Mouse (Mus musculus) limb, embryonic 13.5 days (tissue): ENCODE data around the gene Chsy1. TPM values are rescaled to one million over a fixed set of nuclear protein-coding genes. Genes with fewer than 3 reads are reported as not detected.

Experiments used
- ATAC-seq: fragments of 200-750 bp; cut with Nextera tagmentation; 2 replicates; pipeline ENCODE4 v1.8.0; 2017; ENCODE audit warnings: low read depth, moderate number of reproducible peaks, moderate TSS enrichment; ENCODE audit not compliant: low FRiP score
- H3K27ac ChIP-seq: fragments of 300-500 bp; sonication (generic); 2 replicates; pipeline ENCODE4 v1.5.1; 2015; ENCODE audit warnings: inconsistent platforms, mild to moderate bottlenecking, moderate library complexity
- H3K27me3 ChIP-seq: fragments of 300-500 bp; sonication (generic); 2 replicates; pipeline ENCODE4 v1.6.1; 2015; ENCODE audit warnings: mild to moderate bottlenecking, inconsistent platforms
- H3K36me3 ChIP-seq: fragments of 300-500 bp; sonication (generic); 2 replicates; pipeline ENCODE4 v1.6.1; 2015; ENCODE audit warnings: inconsistent platforms, mild to moderate bottlenecking, moderate library complexity
- H3K4me1 ChIP-seq: fragments of 300-500 bp; sonication (generic); 2 replicates; pipeline ENCODE4 v1.6.1; 2015; ENCODE audit warnings: inconsistent platforms
- H3K4me2 ChIP-seq: fragments of 300-500 bp; sonication (generic); replicated peaks from 2 replicates; pipeline ENCODE4 v1.6.1; 2015; ENCODE audit warnings: inconsistent platforms, mild to moderate bottlenecking, moderate library complexity
- H3K4me3 ChIP-seq: fragments of 300-500 bp; sonication (generic); 2 replicates; pipeline ENCODE4 v1.5.1; 2015; ENCODE audit warnings: moderate library complexity, mild to moderate bottlenecking, inconsistent platforms
- H3K9ac ChIP-seq: fragments of 300-500 bp; sonication (generic); 2 replicates; pipeline ENCODE4 v1.6.1; 2015; ENCODE audit warnings: mild to moderate bottlenecking, inconsistent platforms
- H3K9me3 ChIP-seq: fragments of 300-500 bp; sonication (generic); 2 replicates; pipeline ENCODE4 v1.6.1; 2016; ENCODE audit warnings: inconsistent platforms
- WGBS: fragments of 180-500 bp; shearing (Covaris S2); methylation state at CpG from one replicate; pipeline ENCODE4 v1.1.7; 2015; 5-methylcytosine and 5-hydroxymethylcytosine counted together
- polyA plus RNA-seq: library from polyadenylated mRNA; unstranded; fragments of >200 nt; fragmentation: Nextera tagmentation; extraction: Ambion mirVana; gene quantifications from 2 replicates; pipeline ENCODE4 v1.2.1, GENCODE M21; 2015

The Chsy1 gene
- polyA plus RNA-seq, 1 experiment from 2014 or later = 24.9 TPM

DNA sequence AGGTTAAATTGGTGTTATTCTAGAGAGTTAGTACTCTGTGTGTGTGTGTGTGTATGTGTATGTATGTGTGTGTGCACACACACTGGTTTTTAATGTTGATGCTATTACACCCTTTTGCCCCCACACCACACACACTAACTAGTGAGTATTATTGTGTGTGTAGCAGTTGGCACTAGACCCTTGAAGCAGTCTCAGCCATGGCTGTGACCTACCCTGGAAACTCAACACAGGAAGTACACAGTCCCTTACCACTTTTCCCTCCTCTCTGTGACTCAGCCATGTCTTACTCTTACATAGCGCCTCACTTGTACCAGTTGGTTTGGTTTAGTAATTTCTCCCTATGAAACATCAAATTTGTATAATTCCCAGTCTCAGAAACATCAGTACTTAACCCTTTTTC is 37.8 kb downstream of the Chsy1 start:
- H3K4me2 ChIP-seq = no peak overlapping the region
- H3K27me3 ChIP-seq = no peaks in the 10 kb centered on the region
- no peak overlapping the region for H3K4me3 ChIP-seq
- 93% methylated on average over 1 of the region's 1 CpGs for WGBS
- H3K27ac ChIP-seq = no peak overlapping the region
- H3K36me3 ChIP-seq = peaks cover 7% of the 10 kb centered on the region
- no peaks in the 10 kb centered on the region for H3K9me3 ChIP-seq
- peaks cover 9% of the 10 kb centered on the region for H3K4me1 ChIP-seq
- no peak for ATAC-seq
- H3K9ac ChIP-seq = no peak overlapping the region

DNA sequence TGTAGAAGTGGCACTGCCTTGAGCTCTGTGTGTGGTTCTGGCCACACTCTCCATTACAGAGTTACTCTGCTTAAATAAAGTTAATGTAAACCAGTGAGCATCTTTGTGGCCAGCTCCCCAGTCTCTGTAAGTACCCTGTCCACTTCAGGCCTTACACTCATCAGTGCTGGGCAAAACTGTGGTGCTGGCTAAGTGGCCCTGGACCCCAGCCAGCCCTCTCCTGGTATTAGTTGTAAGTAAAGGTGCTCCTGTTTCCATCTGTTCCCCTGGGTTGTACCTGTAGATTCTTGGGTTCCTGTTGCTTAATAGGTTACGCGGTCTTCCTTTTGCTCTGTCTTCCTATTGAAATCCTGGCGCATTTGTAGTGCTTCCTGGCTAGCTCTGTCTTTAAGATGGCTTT is 38.5 kb downstream of the Chsy1 start:
- Histone ChIP-seq H3K4me1 (peaks cover 9% of the 10 kb centered on the region), H3K27ac (no peak overlapping the region), H3K36me3 (peaks cover 10% of the 10 kb centered on the region), H3K9me3 (no peaks in the 10 kb centered on the region), H3K4me3 (no peak overlapping the region), H3K4me2 (no peak overlapping the region), H3K9ac (no peak overlapping the region), H3K27me3 (no peaks in the 10 kb centered on the region)
- ATAC-seq = no peak
- WGBS = 96% methylated on average over 3 of the region's 3 CpGs

DNA sequence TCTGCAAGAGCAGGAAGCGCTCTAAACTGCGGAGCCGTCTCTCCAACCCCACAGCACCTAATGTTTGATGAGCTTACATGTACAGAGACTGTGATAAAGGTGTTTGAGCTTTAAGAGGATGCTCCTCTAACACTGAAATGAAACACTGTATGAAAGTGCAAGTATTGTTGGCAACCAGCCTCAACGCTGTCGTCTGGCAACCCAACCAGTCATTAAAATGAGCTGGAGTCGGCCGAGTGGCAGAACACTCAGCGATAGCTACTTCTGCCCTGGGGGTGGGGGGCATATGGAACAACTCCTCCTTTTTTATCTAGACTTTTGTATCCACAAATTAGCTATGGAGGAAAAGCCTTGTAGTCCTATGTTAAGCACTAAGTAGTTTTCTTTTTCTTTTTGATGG is 40.2 kb downstream of the Chsy1 start:
- no peak overlapping the region for H3K27ac ChIP-seq
- no peak overlapping the region for H3K9ac ChIP-seq
- ATAC-seq = no peak
- peaks cover 14% of the 10 kb centered on the region for H3K36me3 ChIP-seq
- no peaks in the 10 kb centered on the region for H3K27me3 ChIP-seq
- H3K4me1 ChIP-seq = peaks cover 9% of the 10 kb centered on the region
- no peak overlapping the region for H3K4me2 ChIP-seq
- no peaks in the 10 kb centered on the region for H3K9me3 ChIP-seq
- 72% methylated on average over 8 of the region's 8 CpGs for WGBS
- no peak overlapping the region for H3K4me3 ChIP-seq

DNA sequence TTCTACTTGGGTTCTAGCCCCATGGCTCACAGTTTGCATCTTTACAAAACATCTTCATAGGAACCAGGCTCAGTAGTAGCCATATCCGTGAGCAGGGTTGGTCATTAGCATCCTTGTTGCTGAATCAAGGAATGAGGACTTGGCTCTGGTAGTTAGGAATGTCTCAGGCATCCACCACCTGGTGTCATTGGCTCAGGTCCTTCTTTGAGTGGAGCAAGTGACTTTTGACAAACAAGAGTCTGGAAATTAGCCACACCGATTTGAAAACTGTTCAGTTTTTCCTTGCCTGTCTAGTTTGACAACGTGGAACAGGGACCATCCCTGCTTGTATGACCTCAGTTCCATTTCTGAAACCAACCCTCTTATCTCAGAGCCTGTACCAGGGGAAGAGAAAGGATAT is 41.1 kb downstream of the Chsy1 start:
- Histone ChIP-seq H3K4me2 (no peak overlapping the region), H3K9ac (no peak overlapping the region), H3K4me1 (peaks cover 9% of the 10 kb centered on the region), H3K9me3 (no peaks in the 10 kb centered on the region), H3K36me3 (peaks cover 12% of the 10 kb centered on the region), H3K27me3 (no peaks in the 10 kb centered on the region), H3K4me3 (no peak overlapping the region), H3K27ac (no peak overlapping the region)
- WGBS = 88% methylated on average over 3 of the region's 3 CpGs
- ATAC-seq = no peak

DNA sequence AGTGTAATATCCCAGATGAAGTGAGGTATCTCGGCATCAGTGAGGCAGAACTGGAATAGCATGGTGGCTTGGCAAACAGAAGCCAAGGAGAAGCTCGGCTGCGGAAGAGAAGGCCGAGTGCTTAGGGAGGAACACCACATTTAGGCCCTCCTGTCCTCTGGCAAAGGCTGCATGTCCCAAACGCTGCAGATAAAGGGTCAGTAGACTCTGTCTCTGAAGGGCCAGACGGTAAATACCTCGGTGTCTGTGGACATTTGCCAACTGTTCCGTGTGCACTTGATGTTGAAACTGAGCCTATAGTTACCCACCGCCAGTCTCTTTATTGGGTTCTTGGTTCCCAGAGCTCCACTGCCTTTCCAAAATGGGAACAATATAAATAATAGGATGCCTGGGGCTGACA is 48.1 kb downstream of the Chsy1 start:
- ATAC-seq = no peak
- Histone ChIP-seq H3K4me3 (no peak overlapping the region), H3K9ac (no peak overlapping the region), H3K27ac (no peak overlapping the region), H3K9me3 (no peaks in the 10 kb centered on the region), H3K4me1 (peaks cover 29% of the 10 kb centered on the region), H3K36me3 (peaks cover 15% of the 10 kb centered on the region), H3K27me3 (no peaks in the 10 kb centered on the region), H3K4me2 (no peak overlapping the region; the same call in 1 of the 2 replicates)
- WGBS = 67% methylated on average over 9 of the region's 9 CpGs

DNA sequence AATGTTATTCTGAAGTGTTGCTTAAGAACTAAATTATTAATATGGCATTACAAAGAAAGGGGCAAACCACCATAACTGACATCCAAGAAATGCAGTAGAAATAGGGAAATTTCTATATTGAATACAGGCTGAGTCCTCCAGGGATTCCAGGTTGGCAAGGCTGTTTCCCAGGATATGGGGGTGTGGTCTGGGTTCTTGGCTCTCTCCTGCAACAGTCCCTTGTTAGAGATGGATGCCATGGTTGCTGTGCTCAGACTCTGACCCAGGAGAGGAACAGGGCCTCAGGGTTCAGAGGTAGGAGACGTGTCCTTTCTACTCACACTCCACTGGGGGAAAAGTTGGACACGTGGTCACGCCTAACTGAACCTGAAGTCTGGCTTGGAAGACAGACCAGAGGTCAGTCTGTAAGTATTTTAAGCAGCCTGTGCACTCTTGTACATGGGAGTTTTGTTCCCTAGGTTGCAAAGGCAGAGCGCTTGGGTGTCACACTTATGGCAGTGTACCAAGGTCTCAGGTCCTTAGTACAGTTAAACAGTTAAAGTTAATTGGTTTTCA is 48.6 kb downstream of the Chsy1 start:
- no peak overlapping the region for H3K4me3 ChIP-seq
- H3K36me3 ChIP-seq = peaks cover 12% of the 10 kb centered on the region
- no peak overlapping the region for H3K27ac ChIP-seq
- ATAC-seq = no peak
- no peak overlapping the region; the same call in 1 of the 2 replicates for H3K4me2 ChIP-seq
- no peak overlapping the region for H3K9ac ChIP-seq
- H3K4me1 ChIP-seq = peaks cover 29% of the 10 kb centered on the region
- H3K9me3 ChIP-seq = no peaks in the 10 kb centered on the region
- H3K27me3 ChIP-seq = no peaks in the 10 kb centered on the region
- WGBS = 84% methylated on average over 4 of the region's 4 CpGs

DNA sequence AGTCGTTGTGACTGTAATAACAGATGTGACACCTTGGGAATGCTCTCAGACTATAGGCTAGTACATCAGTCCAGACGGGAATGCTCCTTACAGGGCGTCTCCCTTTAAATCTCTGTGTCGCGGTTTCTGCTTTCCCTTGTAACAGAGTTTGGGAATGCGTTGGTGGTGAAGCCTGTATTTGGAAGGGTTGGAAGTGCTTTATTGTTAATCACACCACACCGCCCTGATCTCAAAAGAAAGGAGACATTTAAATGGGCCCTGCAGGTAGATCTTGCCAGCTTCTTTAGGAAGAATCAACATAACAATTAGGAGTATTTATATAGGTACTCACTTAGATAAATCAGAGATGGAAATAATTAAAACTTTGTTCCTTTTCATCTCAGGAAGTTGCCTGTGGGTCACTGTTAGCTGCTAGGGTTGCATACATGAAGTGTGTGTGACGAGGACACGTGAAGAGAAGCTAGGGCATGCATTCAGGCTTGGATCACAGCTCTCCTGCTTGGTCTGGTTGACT is 49.4 kb downstream of the Chsy1 start:
- no peak overlapping the region for H3K27ac ChIP-seq
- H3K9me3 ChIP-seq = no peaks in the 10 kb centered on the region
- ATAC-seq = no peak
- H3K36me3 ChIP-seq = peaks cover 11% of the 10 kb centered on the region; the same call in 1 of the 2 replicates
- WGBS = 76% methylated on average over 9 of the region's 9 CpGs
- no peaks in the 10 kb centered on the region for H3K27me3 ChIP-seq
- H3K4me1 ChIP-seq = peaks cover 31% of the 10 kb centered on the region
- H3K9ac ChIP-seq = no peak overlapping the region
- no peak overlapping the region for H3K4me2 ChIP-seq
- no peak overlapping the region for H3K4me3 ChIP-seq

DNA sequence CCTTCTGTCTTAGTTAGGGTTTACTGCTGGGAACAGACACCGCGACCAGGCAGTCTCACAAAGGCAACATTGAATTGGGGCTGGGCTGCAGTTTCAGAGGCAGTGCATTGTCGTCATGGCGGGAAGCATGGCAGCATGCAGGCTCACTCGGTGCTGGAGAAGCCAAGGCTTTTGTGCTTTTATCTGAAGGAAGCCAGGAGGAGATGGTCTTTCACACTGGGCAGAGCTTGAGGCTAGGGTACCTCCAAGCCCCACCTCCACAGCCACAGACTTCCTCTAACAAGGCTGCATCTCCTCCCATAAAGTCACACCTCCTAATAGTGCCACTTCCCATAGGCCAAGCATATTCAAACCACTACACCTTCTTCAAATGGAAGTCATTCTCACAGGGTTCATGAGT is 50.6 kb downstream of the Chsy1 start:
- ATAC-seq = no peak
- WGBS = 73% methylated on average over 5 of the region's 5 CpGs
- H3K4me1 ChIP-seq = peaks cover 41% of the 10 kb centered on the region

DNA sequence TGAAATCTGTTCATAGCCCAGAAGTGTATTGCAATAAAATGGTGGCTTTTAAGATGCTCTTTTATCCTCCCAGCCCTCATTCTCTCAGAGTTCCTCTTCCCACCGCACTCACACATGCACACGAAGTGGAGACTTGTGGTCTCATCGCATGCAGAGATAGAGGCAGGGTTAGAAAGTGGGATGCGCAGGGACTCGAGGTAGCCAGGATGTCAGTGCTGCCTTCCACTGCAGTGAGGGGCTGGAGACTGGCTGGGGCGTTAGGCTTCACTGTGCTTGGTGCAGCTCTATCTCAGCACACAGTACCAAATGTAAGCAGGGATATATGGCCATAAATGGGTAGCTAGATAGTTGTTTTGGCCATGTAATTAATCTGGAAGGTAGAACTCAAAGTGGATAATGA is 52.5 kb downstream of the Chsy1 start:
- Histone ChIP-seq H3K4me2 (no peak overlapping the region), H3K4me3 (no peak overlapping the region), H3K9ac (no peak overlapping the region), H3K9me3 (no peaks in the 10 kb centered on the region), H3K36me3 (peaks cover 7% of the 10 kb centered on the region; the same call in 1 of the 2 replicates), H3K4me1 (peaks cover 34% of the 10 kb centered on the region), H3K27me3 (no peaks in the 10 kb centered on the region), H3K27ac (no peak overlapping the region)
- no peak for ATAC-seq
- WGBS = 90% methylated on average over 6 of the region's 6 CpGs

More for the DNA sequence above, 50.6 kb downstream of the Chsy1 start:
- H3K27me3 ChIP-seq = no peaks in the 10 kb centered on the region
- H3K9ac ChIP-seq = no peak overlapping the region
- H3K4me3 ChIP-seq = no peak overlapping the region
- H3K9me3 ChIP-seq = no peaks in the 10 kb centered on the region
- H3K27ac ChIP-seq = no peak overlapping the region
- H3K36me3 ChIP-seq = peaks cover 11% of the 10 kb centered on the region; the same call in 1 of the 2 replicates
- H3K4me2 ChIP-seq = no peak overlapping the region

DNA sequence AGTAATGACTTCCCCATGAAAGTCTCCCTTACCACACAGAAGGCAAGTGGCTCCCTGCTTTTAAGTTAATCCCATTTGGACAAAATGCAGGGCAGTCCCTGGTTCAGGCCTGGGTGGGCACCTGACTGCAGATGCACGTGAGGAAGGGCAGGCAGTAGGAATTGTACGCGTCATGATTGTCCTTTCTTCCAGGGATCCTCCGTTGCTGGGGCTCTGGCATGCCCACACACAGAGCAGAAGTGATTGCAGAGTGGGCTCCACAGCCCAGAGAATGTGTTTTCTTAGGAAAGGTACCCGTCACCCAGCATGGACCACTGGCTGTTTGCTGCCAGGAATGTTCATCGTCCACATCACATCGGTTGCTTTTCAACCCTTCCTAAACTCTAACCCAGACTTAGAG is 53.2 kb downstream of the Chsy1 start:
- Histone ChIP-seq H3K4me1 (peaks cover 27% of the 10 kb centered on the region), H3K27ac (no peak overlapping the region), H3K27me3 (no peaks in the 10 kb centered on the region), H3K36me3 (peaks cover 7% of the 10 kb centered on the region; the same call in 1 of the 2 replicates), H3K4me3 (no peak overlapping the region), H3K4me2 (no peak overlapping the region), H3K9me3 (no peaks in the 10 kb centered on the region), H3K9ac (no peak overlapping the region)
- 87% methylated on average over 7 of the region's 7 CpGs for WGBS
- no peak for ATAC-seq

DNA sequence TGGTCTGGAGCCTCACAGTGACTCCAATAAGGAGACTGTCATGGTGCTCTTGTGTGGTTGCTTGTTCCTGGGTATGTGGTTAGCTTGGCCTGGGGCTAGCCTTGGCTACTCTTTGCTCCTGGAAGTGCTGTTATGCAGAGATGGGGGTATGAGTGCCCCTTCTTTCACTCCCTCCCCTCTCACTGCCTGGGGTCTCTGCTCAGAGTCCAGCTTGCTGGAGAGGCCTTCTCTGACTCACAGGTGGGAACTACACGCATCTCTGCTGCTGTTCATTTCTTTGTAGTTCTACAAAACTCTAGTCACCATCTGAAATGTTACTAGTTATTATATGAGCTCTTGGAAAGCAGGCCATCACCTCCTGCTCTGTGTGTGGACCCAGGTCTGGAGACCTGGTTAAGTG is 53.7 kb downstream of the Chsy1 start:
- peaks cover 22% of the 10 kb centered on the region for H3K4me1 ChIP-seq
- H3K36me3 ChIP-seq = peaks cover 6% of the 10 kb centered on the region; the same call in 1 of the 2 replicates
- H3K4me3 ChIP-seq = no peak overlapping the region
- H3K27ac ChIP-seq = no peak overlapping the region
- ATAC-seq = no peak
- WGBS = 80% methylated on average over 1 of the region's 1 CpGs
- no peaks in the 10 kb centered on the region for H3K9me3 ChIP-seq
- no peak overlapping the region for H3K9ac ChIP-seq
- no peaks in the 10 kb centered on the region for H3K27me3 ChIP-seq
- H3K4me2 ChIP-seq = no peak overlapping the region

DNA sequence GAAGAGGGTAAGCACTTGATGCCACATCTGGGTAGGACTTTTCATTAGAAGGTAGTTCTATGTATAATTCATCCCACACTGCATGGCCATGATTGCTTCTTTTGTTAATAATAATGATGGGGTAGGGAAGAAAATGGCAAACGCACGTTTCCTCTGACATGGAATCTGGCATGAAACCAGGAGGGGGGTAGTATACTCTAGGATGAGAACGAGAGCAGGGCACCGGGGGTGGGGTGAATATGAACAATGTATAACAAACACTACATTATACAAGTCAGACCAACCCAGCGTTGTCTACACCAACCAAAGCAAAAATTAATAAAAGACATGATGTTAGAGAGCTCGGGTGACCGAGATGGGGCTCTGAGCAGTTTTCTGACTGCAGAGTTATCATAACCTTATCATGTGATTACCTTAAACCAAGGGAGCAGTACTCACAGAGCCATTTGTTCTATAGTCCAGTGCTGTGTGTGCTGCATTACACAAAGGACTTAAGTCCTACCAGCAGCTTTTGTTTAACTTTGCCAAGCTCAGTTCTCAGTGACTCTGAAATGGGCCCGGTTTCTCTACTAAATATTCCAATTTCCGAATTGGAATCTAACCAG is 55.2 kb downstream of the Chsy1 start:
- Histone ChIP-seq H3K27me3 (no peaks in the 10 kb centered on the region), H3K9ac (no peak overlapping the region), H3K9me3 (no peaks in the 10 kb centered on the region), H3K4me3 (no peak overlapping the region), H3K36me3 (peaks cover 4% of the 10 kb centered on the region; the same call in 1 of the 2 replicates), H3K4me2 (no peak overlapping the region), H3K27ac (no peak overlapping the region), H3K4me1 (peaks cover 19% of the 10 kb centered on the region)
- ATAC-seq = no peak
- WGBS = 81% methylated on average over 9 of the region's 9 CpGs
